Mouse (Mus musculus): ENCODE data around the gene Sept10.

Sept10 gene

DNA sequence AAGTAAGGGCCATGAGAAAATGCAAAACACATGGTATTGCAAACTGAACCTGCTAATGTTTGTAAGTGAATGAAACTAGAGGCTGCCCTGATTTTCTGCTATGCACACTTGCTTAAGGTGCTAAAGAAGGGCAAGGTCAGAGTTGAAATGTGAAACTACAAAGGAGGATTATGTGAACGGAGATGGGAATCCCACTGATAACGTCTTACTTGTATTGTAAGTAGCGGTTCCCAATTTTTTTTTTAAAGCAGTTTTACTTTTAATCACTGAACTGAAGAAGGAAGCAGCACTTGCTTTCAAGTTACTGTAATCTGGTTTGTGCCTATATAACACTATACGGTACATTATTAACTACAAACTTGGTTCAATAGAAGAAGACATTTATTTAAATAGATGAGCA is 2.2 kb upstream of the Sept10 start:
- no peak for DNase-seq

DNA sequence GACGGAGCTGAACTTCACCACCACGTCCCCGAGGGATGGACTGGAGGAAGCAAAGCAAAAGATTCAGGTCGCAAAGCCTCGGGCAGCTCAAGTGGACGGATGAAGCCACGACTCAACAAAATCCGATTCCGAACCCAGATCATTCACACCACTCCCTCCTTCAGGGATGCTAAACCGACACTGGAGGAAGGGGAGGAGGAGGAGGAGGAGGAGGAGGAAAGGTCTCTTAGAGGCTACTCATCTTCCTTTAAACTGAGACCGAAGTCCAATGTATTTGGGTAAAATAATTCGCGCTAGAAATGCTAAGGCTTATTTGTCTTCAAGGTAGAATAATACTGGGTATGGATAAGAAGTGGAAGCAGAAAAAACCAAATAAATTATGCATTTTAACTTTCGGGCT is 1.7 kb upstream of the Sept10 start:
- no peak for DNase-seq

GRCm38 (mm10) chr10:59222271-59223101 is 839 bp upstream of the Sept10 start:
- DNase-seq: peak; percentile 48

- peak; percentile 66 for DNase-seq
Observed at GRCm38 (mm10) chr10:59220824-59221472, 699 bp downstream of the Sept10 start.

DNA sequence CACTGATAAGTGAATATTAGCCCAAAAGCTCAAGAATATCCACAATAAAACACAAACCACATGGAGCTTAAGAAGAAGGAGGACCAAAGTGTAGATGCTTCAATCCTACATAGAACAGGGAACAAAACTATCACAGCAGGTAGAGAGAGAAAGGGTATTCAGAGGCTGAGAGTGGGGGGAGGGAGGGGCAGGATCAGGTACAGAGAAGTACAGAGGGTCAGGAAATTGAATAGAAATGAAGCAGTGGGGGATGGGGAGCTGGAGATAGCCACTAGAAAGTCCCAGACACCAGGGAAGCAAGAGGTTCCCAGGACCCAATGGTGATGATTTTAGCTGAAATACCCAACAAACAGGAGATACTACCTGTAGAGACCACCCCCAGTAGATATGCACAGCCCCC is 21.6 kb downstream of the Sept10 start:
- no peak for DNase-seq

DNA sequence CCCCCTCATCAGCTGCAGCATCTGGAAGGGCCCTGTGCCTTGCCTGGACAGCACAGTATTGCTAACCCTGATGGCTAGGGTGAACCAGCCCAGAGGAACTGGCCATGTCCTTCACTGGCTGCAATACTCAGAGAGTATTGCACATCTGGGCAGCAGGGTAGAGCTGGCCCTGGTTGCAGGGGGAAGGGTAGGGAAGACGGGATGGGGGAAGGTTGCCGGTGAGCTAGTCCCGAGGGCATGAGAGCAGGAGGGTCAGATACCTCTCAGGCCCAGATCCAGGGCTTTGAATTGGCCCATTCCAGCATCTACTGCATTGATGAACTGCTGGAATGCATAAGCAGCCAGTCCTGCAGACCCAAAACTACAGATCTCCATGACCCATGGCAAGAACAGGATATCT is 24.9 kb downstream of the Sept10 start:
- DNase-seq: no peak

DNA sequence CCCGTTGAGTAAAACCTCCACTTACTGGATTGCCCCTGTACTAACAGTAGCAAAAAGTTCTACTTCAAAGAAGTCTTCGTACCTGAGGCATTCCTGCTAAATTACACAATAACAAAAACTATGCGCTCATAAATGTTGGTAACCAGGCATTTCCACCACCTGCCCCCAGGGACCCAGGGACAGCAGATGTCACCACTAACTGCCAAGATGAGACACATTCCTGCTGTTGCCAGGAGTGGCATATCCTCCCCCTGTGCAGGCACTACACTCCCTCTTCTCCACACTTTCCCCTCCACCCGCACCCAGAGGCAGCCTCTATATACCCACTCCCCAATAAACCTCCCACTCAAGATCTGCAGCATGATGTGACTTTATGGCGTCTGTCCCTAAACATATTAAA is 26.8 kb downstream of the Sept10 start:
- no peak for DNase-seq

- no peak for DNase-seq
Observed at GRCm38 (mm10) chr10:59182306-59182705, 39.3 kb downstream of the Sept10 start.

DNA sequence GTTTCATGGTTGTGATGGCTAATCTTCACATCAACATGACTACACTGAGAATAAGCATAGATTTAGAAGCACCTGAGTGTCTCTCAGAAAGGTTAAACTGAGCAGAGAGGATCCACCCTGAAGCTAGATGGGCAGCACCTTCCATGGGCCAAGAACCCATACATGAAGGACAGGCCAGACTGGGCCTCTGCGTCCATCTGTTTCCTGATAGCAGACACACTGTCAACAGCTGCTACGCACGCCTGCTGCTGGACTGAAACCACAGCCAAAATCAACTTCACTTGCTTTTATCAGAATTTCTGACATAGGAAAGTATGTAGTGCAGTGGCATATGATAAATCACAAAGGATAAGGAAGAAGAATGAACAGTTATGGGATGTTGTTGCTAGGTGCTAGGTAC is 42.0 kb downstream of the Sept10 start:
- DNase-seq: no peak

GRCm38 (mm10) chr10:59172539-59172938 is 49.1 kb downstream of the Sept10 start:
- DNase-seq: no peak

GRCm38 (mm10) chr10:59171042-59171441 is 50.6 kb downstream of the Sept10 start:
- no peak for DNase-seq

DNA sequence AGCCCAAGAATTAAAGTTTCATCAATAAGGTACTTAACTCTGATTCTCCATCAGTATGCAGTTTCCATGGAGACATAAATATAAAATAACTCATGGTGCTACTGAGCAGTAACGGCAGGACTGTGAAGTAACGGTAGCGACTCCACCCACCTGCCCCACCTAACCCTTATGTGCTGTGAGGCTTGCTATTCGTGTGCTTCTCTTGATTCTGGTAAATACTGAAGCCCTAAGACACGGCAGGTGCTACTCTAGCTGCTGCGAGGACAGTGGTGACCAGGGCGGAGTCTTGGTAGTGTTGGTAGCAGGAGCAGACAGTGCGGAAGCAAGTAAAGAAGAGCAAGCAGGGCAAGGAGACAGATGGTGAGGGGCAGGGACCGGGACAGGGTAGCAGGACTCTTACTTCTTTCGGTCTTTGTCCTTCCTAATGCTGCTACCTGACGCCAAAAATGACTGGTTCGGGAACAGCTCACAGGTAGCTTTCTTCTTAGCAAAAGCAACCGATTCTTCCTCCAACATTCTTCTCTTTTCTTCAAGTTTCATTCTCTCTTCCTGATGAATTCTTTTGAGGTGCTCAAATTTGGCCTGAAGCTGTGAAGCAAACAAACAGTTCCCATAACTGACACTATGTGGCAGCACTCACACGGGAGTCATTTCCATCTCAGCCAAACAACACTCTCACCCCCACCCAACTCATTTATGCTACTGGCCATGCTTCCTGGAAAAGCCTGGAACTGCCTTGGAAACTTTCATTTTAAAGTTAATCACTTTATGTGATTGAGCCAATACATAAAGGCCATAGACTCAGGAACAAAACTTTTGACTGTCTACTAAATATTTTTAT is 55.3 kb downstream of the Sept10 start:
- peak; percentile 70 for DNase-seq

DNA sequence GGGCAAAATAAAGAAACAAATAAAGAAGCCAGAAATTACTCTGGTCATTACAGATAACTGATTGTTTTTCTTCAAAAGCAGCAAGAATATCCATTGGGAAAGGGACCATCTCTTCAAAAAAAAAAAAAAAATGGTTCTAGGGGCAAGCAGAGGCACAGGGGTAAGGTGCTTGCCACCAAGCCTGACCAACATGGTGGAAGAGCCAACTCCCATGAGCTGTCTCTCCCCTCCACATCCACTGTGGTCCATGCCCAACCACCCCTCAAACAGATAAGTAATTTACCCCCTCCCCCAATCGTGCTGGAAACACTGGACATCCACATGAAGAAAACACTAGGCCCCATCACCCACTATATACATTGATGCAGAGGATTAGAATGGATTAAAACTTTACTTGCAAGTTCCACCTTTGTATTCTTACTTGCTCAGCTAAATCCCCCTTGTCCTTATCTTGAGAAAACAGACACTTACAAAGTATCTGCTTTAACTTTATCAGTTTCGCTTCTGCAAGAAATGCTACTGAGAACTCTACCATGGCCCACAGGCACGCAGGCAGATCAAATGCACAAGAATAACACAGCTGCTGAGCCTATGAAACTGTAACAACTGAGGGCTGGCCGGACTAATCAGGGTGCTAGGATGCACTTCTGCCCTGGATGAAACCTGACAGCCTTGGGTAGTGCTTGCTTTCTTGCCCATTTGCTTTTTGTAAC is 59.3 kb downstream of the Sept10 start:
- DNase-seq: no peak

- no peak for DNase-seq
Observed at GRCm38 (mm10) chr10:59158627-59159026, 63.0 kb downstream of the Sept10 start.

DNA sequence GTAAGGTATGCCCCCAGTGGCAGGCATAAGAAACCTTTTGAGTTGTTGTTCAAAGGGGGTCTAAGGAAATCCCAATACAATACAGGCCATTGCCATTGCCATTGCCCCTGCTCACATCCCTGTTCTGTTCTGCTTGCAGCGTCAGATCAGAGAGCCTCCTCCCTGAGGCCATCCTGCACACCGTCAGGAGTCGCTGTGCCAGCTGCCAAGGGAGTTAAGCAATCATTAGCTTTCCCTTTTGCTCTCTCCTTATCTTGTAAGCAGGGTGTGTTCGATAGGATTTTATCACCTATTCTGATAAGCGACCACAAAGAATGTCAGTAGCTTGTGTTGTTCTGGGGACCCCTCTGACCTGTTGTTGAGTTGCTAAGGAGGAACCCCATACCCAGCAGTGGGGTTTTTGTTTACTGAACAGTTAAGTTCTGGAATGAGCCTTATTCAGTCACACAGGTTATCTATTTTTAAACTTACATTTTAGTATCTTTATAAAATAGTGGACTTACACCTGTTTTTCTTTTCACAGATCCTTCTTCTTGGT is 69.0 kb downstream of the Sept10 start:
- no peak for DNase-seq

DNA sequence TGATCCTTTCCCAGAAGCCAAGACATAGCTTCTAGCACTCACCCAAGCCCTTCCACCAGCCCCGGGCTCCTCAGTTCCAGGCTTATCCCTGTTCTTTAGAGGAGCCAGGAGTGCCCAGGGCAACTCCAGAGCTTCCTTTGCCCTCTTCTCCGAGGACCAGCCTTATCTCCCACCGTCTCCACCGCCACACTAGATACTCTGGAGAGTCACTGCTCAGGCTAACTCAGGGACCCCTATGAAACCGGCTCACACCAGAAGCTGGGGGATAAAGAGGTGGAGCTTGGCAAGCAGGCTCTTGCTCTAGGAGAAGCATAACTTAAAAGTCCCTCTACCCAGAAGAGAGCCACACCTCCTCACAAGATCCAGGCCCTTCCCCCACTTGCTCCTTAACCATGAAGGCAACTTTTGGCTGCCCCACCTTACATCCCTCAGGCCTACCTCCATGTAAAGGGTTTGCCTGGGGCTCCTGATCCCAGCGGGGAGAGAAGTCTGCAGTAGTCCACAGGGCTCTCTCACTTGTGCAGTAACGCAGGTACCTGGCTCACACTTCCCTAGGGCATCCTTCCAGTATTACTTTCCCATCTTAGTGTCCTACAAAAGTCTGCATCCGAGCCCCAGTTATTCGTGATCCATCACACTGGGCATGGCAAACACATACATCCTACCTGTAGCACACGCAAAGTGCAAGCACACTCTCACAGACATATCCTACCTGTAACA is 70.5 kb downstream of the Sept10 start:
- DNase-seq: no peak

- peak; percentile 77 for DNase-seq
Observed at GRCm38 (mm10) chr10:59149956-59150383, 71.7 kb downstream of the Sept10 start.

DNA sequence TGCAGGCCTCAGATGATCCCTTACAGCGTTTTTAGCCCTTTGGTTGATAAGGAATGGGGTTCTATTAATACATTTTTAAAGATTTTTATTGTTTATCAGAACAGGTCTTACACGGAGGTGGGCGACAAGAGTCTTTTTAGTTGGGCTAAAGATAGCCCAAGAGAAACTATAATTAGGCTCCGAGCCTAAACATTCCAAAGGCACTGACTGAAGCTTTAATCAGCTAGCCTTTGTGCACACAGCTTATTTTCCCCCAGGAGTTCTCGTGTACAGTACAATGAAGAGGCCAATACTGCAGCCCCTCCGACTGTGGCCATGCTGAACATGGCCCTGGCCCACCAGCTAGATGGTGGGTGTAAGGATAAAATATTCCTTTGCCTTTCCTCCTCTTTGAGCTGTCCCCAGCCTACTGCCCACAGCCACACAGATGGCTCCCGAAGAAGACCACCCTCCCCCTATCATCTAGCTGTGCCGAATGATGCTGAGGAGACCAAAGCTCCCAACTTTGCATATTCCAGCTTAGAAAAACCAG is 88.1 kb downstream of the Sept10 start:
- no peak for DNase-seq

- peak; percentile 22 for DNase-seq
Observed at GRCm38 (mm10) chr10:59131926-59132628, 89.6 kb downstream of the Sept10 start.

DNA sequence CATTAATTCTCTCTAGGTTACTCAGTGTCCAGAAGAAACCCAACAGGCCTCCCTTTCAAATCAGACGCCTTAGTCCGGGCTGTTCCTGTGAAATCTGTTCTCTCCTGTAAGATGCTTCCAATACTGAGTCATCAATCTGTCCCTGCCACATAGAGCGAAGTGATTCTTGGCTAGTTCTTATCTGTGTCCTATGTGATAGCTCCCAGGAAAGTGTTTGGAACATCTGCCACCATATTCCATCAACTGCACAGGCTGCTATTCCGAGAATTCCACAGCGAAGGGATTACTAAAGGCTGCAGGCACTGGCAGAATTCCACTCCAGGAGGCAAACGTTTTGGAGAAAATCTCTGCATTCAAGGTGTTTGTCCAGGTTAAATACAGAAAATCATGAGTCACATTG is 94.0 kb downstream of the Sept10 start:
- no peak for DNase-seq

- DNase-seq: no peak
Observed at GRCm38 (mm10) chr10:59125497-59125896, 96.2 kb downstream of the Sept10 start.

Measured in embryo, embryonic 11 days (tissue).